Mouse (Mus musculus) megakaryocyte, embryonic 14.5 days (primary cell): ENCODE data around the gene Atxn7l1.

ENCODE experiments used
- FLI1 ChIP-seq: IDR thresholded peaks from 2 replicates; pipeline ENCODE4 v1.6.1; 2012; ENCODE audit warnings: low read length, inconsistent platforms, mixed read lengths
- GATA1 ChIP-seq: IDR thresholded peaks from 3 replicates; pipeline ENCODE4 v1.6.1; 2012; ENCODE audit warnings: mixed read lengths, low read length, inconsistent platforms, borderline replicate concordance

GRCm38 (mm10) chr12:33183138-33183627 is 35.7 kb downstream of the Atxn7l1 start:
- no peak for TF ChIP-seq GATA1
- no peak for TF ChIP-seq FLI1
